Mouse (Mus musculus) hindbrain, embryonic 10.5 days (tissue): ENCODE measurements around the gene Acsl3. TPM values are rescaled to one million over a fixed set of nuclear protein-coding genes. Genes with fewer than 3 reads are reported as not detected.
A peak's percentile ranks its signal among the peaks of the same experiment; 100 is the strongest.

Source experiments
- DNase-seq: peaks from one replicate; pipeline ENCODE4 v3.0.0-alpha.2; 2017; ENCODE audit warnings: low spot score
- H3K27ac ChIP-seq: fragments of 300-500 bp; sonication (generic); 2 replicates; pipeline ENCODE4 v1.5.1; 2016; ENCODE audit warnings: mild to moderate bottlenecking, moderate library complexity
- H3K27me3 ChIP-seq: fragments of 300-500 bp; sonication (generic); 2 replicates; pipeline ENCODE4 v1.6.1; 2016; ENCODE audit warnings: mild to moderate bottlenecking; ENCODE audit not compliant: poor library complexity, insufficient read depth, severe bottlenecking
- H3K36me3 ChIP-seq: fragments of 300-500 bp; sonication (generic); 2 replicates; pipeline ENCODE4 v1.6.1; 2016; ENCODE audit warnings: mild to moderate bottlenecking, moderate library complexity
- H3K4me1 ChIP-seq: fragments of 300-500 bp; sonication (generic); replicated peaks from 2 replicates; pipeline ENCODE4 v1.6.1; 2016; ENCODE audit warnings: mild to moderate bottlenecking
- H3K4me3 ChIP-seq: fragments of 300-500 bp; sonication (generic); 2 replicates; pipeline ENCODE4 v1.5.1; 2016; ENCODE audit warnings: mild to moderate bottlenecking, moderate library complexity
- H3K9me3 ChIP-seq: fragments of 300-500 bp; sonication (generic); 2 replicates; pipeline ENCODE4 v1.6.1; 2016; ENCODE audit warnings: mild to moderate bottlenecking, moderate library complexity
- WGBS: fragments of 180-500 bp; shearing (Covaris S2); methylation state at CpG from one replicate; pipeline ENCODE4 v1.1.7; 2016; 5-methylcytosine and 5-hydroxymethylcytosine counted together
- polyA plus RNA-seq: library from polyadenylated mRNA; unstranded; fragments of >200 nt; fragmentation: Nextera tagmentation; extraction: Ambion mirVana; gene quantifications from 2 replicates; pipeline ENCODE4 v1.2.1, GENCODE M21; 2016

Gene Acsl3
- polyA plus RNA-seq, 1 experiment from 2014 or later: 62.1 TPM

DNA sequence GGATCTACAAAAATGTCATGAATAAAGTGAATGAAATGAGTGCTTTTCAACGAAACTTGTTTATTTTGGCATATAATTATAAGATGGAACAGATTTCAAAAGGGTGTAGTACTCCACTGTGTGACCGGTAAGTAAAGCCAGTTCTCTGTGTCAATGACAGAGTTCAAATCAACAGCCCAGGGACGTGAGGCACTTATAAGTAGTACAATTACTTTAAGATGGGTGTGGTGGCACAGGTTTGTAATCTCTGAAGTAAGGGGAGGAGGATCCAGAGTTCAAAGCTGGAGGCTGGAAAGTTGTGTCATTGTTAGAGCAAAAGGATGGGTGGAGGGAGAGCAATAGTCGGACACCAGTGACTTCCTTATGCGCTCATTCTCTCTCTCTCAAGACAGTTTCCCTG lies 39.3 kb downstream of the Acsl3 start:
- Histone ChIP-seq H3K9me3 (no peaks in the 10 kb centered on the region), H3K27ac (no peak overlapping the region), H3K4me3 (no peak overlapping the region), H3K27me3 (no peaks in the 10 kb centered on the region), H3K4me1 (no peaks in the 10 kb centered on the region), H3K36me3 (peaks cover 92% of the 10 kb centered on the region)
- WGBS: 91% methylated on average over 5 of the region's 5 CpGs
- DNase-seq: no peak

DNA sequence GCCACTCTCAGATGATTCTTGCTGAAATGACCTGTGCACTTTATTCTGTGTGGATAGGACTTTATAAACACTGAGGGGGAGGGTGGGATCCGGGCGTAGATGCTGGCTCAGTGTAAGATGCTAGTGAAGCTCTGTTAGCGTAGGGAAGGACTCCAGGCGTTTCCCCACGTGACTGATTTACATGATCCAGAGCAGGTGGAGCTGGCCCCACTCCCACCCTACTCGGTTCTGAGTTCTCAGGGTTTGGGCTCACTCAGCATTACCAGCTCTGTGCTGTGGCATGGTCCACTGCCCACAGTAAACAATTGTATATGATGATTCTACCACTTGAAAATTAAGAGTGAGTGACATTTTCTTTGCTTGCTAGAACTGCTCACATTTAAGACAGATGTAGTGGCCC lies 40.5 kb downstream of the Acsl3 start:
- 89% methylated on average over 6 of the region's 6 CpGs for WGBS
- H3K36me3 ChIP-seq: peaks cover 92% of the 10 kb centered on the region

DNA sequence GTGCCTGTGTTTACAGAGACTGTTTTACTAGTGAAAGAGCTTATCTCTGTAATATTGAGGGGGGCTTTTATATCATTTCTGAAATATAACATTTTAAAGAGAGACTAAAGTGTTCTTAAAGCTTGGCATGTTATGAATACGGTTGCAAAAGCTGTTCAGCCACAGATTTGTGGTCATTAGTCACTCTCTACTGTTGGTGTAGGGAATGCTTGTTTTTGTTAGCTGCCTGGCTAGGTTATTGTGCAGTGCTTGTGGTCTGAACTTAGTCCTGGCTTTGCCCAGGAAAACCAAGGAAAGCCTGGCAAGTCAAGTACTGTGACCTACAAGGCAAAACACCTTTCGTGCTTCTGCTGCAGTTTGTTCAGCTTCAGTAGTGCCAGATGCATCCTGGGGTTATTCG lies 44.1 kb downstream of the Acsl3 start:
- Histone ChIP-seq H3K27ac (no peak overlapping the region), H3K4me3 (no peak overlapping the region), H3K27me3 (no peaks in the 10 kb centered on the region), H3K36me3 (peaks cover 95% of the 10 kb centered on the region), H3K4me1 (no peaks in the 10 kb centered on the region), H3K9me3 (no peaks in the 10 kb centered on the region)
- 95% methylated on average over 3 of the region's 3 CpGs for WGBS
- DNase-seq: no peak

More for the DNA sequence above, 40.5 kb downstream of the Acsl3 start:
- no peak overlapping the region for H3K4me3 ChIP-seq
- H3K27ac ChIP-seq: no peak overlapping the region
- no peaks in the 10 kb centered on the region for H3K27me3 ChIP-seq
- H3K4me1 ChIP-seq: no peaks in the 10 kb centered on the region
- DNase-seq: no peak
- no peaks in the 10 kb centered on the region for H3K9me3 ChIP-seq

DNA sequence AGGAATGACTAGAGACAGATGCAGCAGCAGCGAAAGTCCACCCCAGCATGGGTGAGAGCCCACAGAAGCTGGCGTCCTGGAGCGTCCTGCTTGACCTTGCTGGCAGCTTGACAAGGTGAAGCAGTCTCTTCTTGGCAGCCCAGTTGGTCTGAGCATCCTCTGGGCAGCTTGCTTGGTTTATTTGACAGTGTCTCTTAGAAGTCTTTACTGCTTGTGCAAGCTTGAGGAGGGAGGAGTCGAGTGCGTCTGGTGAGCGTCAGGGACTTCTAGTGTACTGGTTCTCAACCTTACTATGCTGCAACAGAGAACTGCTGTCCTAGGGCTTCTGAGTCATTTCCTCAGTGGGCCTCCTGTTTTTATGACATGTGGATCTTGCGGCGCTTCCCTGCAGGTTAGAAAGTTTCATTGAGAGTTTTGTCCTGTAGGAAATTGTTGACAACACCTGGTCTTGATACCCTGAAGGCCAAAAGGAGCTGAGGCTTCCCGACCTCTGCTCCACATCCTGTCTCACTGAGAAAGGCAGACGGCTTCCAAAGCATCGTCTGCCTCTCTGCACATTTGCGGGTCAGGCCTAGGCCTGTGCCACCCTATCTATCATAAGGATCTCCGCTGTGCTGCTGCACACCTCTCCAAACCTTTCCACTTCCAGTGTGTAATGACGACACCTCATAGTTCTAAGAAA lies 44.8 kb downstream of the Acsl3 start:
- H3K27me3 ChIP-seq: no peaks in the 10 kb centered on the region
- WGBS: 88% methylated on average over 14 of the region's 14 CpGs
- peaks cover 93% of the 10 kb centered on the region for H3K36me3 ChIP-seq
- H3K9me3 ChIP-seq: no peaks in the 10 kb centered on the region
- no peaks in the 10 kb centered on the region for H3K4me1 ChIP-seq
- H3K4me3 ChIP-seq: no peak overlapping the region
- no peak for DNase-seq
- no peak overlapping the region for H3K27ac ChIP-seq

DNA sequence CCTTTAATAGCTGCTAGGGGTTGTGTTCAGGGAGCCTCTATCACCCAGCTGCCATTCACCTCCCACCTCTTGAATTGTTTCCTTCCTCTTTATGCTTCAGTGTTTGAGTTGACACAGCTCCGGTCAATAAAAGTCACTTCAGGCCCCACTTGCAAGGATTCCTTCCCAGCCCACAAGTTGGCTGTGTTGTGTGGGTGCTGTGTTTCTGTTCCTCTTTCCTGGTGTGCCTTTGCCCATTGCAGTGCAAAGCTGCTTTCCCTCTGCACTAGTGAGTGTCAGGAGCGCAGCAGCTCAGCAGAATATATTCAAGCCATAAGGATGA lies 45.3 kb downstream of the Acsl3 start:
- Histone ChIP-seq H3K36me3 (peaks cover 89% of the 10 kb centered on the region), H3K9me3 (no peaks in the 10 kb centered on the region), H3K27me3 (no peaks in the 10 kb centered on the region), H3K27ac (no peak overlapping the region), H3K4me3 (no peak overlapping the region), H3K4me1 (no peaks in the 10 kb centered on the region)
- no peak for DNase-seq
- WGBS: 92% methylated on average over 2 of the region's 2 CpGs

DNA sequence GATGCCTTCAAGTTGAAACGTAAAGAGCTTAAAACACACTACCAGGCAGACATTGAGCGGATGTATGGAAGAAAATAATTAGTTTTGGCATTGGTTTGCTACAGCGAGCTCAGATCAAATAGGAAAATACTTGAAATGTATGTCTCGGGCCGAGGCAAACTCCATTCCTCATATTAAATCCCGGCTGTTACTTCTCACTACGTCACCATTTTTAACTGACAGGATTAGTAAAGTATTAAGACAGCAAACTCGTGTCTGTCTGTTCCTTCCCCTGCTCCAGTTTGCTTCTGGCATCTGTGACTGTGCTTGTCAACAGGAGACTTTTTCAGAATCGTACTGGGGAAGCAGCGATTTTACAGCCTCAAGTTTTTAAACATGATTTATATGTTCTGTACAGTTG lies 48.7 kb downstream of the Acsl3 start:
- no peaks in the 10 kb centered on the region for H3K27me3 ChIP-seq
- peaks cover 58% of the 10 kb centered on the region for H3K36me3 ChIP-seq
- H3K27ac ChIP-seq: no peak overlapping the region
- H3K4me1 ChIP-seq: no peaks in the 10 kb centered on the region
- H3K4me3 ChIP-seq: no peak overlapping the region
- H3K9me3 ChIP-seq: no peaks in the 10 kb centered on the region
- DNase-seq: no peak
- WGBS: 91% methylated on average over 10 of the region's 10 CpGs

DNA sequence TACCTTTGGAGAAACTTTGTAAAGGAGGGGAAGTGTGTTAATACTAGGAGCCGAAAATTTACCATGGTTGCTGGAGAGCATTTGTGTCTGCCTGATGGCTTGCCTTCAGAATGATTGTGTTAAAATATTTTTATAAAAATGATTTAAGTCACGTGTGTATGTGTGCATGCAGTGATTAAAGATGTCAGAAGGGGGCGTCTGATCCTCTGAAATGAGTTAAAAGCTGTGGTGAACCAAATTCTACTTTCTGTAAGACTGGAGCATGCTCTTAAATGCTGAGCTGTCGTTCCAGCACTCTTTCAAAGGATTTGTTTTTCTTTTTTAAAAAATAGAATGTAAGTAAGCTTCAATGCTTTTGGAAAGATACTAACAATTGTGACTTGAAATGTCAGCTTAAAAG lies 49.7 kb downstream of the Acsl3 start:
- Histone ChIP-seq H3K4me3 (no peak overlapping the region), H3K36me3 (peaks cover 49% of the 10 kb centered on the region), H3K27me3 (no peaks in the 10 kb centered on the region), H3K9me3 (no peaks in the 10 kb centered on the region), H3K4me1 (no peaks in the 10 kb centered on the region), H3K27ac (no peak overlapping the region)
- 62% methylated on average over 4 of the region's 4 CpGs for WGBS
- no peak for DNase-seq

DNA sequence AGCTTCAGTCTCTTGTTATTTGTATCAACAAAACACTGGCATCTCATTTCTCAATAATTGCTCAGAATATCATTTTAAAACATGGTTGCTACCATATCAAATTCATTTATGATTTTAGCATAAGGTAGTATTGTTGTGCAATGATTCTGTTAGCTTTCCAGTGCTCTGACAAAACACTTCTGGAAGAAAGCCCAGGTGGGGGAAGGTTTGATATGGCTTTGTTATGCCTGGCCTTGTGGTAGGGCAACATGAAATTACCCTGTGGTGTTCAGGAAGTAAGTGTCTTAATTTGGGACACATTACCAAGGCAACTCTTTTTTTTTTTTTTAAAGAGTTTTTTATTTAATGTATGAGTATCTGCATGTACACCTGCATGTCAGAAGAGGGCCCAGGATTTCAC lies 52.4 kb downstream of the Acsl3 start:
- Histone ChIP-seq H3K4me1 (no peaks in the 10 kb centered on the region), H3K27ac (no peak overlapping the region), H3K4me3 (no peak overlapping the region), H3K36me3 (peaks cover 21% of the 10 kb centered on the region), H3K27me3 (no peaks in the 10 kb centered on the region), H3K9me3 (no peaks in the 10 kb centered on the region)
- no peak for DNase-seq

DNA sequence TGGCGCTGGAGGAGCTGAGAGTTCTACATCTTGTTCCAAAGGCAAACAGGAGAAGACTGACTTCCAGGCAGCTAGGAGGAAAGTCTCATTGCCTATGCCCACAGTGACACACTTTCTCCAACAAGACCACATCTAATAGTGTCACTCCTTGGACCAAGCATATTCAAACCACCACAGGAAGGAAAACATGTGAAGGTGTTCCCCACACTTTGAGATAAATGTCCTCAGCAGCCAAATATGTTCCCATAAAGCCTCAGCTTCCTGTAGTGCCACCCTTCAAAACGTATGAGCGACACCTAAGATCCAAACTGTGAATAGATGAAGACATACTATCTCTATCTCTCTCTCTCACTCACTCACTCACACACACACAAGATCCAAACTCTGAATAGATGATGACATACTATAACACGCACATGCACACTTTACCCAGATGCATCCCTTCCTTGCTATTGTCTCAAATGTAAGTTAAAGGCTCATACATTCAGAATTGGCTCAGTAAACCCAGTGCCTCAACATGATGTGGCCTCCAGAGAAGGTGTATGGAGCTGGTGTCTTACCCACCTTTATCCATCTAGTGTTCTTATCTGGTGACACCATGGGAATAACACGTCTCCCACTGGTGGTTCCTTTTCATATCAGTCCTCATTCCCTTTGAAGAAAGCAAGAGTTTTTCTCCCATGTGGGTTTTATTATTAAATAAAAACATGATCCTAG lies 53.1 kb downstream of the Acsl3 start:
- no peak overlapping the region for H3K27ac ChIP-seq
- H3K4me1 ChIP-seq: no peaks in the 10 kb centered on the region
- H3K4me3 ChIP-seq: no peak overlapping the region
- H3K36me3 ChIP-seq: peaks cover 14% of the 10 kb centered on the region; the same call in 1 of the 2 replicates
- DNase-seq: no peak
- WGBS: 89% methylated on average over 5 of the region's 5 CpGs
- no peaks in the 10 kb centered on the region for H3K9me3 ChIP-seq
- H3K27me3 ChIP-seq: no peaks in the 10 kb centered on the region

DNA sequence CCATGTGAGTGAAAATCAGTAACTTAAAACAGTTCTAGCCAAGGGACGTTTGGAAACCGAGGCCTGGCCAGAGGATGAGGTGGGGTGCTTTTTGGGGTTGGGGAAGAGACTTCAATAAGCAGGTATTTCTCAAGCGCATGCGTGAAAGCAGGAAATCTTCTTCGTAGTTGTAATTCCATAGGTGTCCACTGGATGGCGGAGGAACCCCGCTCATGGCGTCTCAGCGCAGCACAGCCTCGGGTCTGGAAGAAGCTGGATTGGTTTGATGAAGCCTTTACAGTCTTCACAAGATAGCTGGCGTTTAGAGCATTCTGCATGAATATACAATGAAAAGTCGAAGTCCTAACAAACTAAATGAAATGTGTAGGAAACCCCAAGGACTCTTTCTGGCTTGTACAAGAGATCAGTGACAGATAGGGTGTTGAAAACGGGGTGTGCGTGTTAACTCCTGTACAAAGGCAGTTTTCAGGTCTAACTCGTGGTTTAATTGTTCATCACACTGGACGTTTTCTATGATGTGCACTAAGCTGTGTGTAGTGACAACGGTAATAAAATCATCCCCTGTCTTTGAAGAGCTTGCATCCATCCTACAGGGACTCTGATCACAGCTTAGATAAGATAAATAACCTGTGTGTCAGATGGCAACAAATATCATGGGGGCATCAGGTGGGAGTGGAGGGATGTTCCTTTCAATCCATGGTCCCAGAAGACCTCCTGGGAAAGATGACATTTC lies 67.0 kb downstream of the Acsl3 start:
- 21% methylated on average over 17 of the region's 17 CpGs for WGBS
- peak; percentile 81 for DNase-seq
- Histone ChIP-seq H3K27me3 (no peaks in the 10 kb centered on the region), H3K9me3 (no peaks in the 10 kb centered on the region), H3K4me3 (no peak overlapping the region), H3K27ac (no peak overlapping the region), H3K36me3 (no peaks in the 10 kb centered on the region), H3K4me1 (0 out of 2 replicates have a peak, but pooled peaks cover 3% of the 10 kb centered on the region)

DNA sequence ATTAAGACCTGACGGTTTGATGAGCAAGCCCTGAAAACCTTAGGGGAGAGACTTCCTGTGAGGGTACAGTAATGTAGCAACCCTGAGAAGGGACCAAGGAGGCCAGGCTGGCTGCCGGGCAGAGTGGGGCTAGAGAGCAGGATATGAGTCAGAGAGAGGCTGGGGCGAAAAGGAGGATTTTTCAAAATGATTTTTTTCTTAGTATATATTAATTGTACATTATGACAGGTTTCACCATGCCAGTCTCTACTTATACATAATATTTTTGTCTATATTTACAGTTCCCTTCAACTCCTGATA lies 67.5 kb downstream of the Acsl3 start:
- WGBS: 66% methylated on average over 3 of the region's 3 CpGs
- DNase-seq: no peak
- no peaks in the 10 kb centered on the region for H3K9me3 ChIP-seq

DNA sequence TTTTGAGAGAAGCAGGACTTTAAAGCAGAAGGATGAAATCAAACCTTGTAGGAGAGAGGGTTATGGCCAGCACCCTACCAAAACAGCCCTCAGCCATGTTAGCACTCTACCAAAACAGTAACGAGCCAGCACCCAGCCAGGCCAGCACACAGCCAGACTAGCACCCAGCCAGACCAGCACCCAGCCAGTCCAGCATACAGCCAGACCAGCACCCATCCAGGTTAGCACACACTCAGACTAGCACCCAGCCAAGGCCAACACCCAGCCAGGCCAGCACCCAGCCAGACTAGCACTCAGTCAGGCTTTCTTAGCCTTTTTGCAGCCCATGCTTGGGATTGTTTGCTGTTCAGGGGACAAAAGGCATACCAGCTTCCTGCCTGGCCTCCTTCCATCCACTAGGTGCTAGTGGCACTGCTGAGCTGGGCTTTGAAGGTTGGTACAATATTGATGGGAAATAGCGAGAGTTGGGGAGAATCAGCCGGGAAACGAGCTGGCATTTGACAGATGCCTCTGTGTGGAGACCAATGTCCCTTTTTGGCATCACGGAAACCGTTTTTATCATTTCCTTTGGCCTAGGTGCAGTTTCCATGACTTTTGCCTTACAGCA lies 68.1 kb downstream of the Acsl3 start:
- Histone ChIP-seq H3K4me1 (0 out of 2 replicates have a peak, but pooled peaks cover 3% of the 10 kb centered on the region), H3K27ac (peak overlapping the region; percentile 70), H3K4me3 (no peak overlapping the region), H3K27me3 (no peaks in the 10 kb centered on the region), H3K36me3 (no peaks in the 10 kb centered on the region), H3K9me3 (no peaks in the 10 kb centered on the region)
- WGBS: 61% methylated on average over 6 of the region's 6 CpGs
- DNase-seq: no peak

More for the DNA sequence above, 67.5 kb downstream of the Acsl3 start:
- H3K27ac ChIP-seq: no peak overlapping the region
- H3K4me1 ChIP-seq: 0 out of 2 replicates have a peak, but pooled peaks cover 3% of the 10 kb centered on the region
- no peak overlapping the region for H3K4me3 ChIP-seq
- H3K36me3 ChIP-seq: no peaks in the 10 kb centered on the region
- H3K27me3 ChIP-seq: no peaks in the 10 kb centered on the region
